Mouse (Mus musculus) stomach, embryonic 14.5 days (tissue): Measurements from ENCODE around the gene Fhit. TPM values are rescaled to one million over a fixed set of nuclear protein-coding genes. Genes with fewer than 3 reads are reported as not detected.

ENCODE experiments used
- ATAC-seq: fragments of 200-750 bp; cut with Nextera tagmentation; 2 replicates; pipeline ENCODE4 v1.8.0; 2017; ENCODE audit warnings: low read depth, moderate TSS enrichment; ENCODE audit not compliant: insufficient number of reproducible peaks, insufficient read depth, low FRiP score
- H3K27ac ChIP-seq: fragments of 300-500 bp; sonication (generic); 2 replicates; pipeline ENCODE4 v1.5.1; 2014; ENCODE audit warnings: mild to moderate bottlenecking, low read length, moderate library complexity, mixed read lengths
- H3K27me3 ChIP-seq: fragments of 300-500 bp; sonication (generic); 2 replicates; pipeline ENCODE4 v1.6.1; 2014; ENCODE audit warnings: low read length, control low read depth, mixed read lengths; ENCODE audit not compliant: control insufficient read depth, insufficient read depth
- H3K36me3 ChIP-seq: fragments of 300-500 bp; sonication (generic); 2 replicates; pipeline ENCODE4 v1.6.1; 2014; ENCODE audit warnings: mild to moderate bottlenecking, control low read depth, low read length, moderate library complexity, mixed read lengths; ENCODE audit not compliant: control insufficient read depth, insufficient read depth
- H3K4me1 ChIP-seq: fragments of 300-500 bp; sonication (generic); 2 replicates; pipeline ENCODE4 v1.6.1; 2014; ENCODE audit warnings: low read length, control low read depth, mixed read lengths; ENCODE audit not compliant: control insufficient read depth, insufficient read depth
- H3K4me2 ChIP-seq: fragments of 300-500 bp; sonication (generic); replicated peaks from 2 replicates; pipeline ENCODE4 v1.6.1; 2014; ENCODE audit warnings: low read depth, low read length, control low read depth
- H3K4me3 ChIP-seq: fragments of 300-500 bp; sonication (generic); 2 replicates; pipeline ENCODE4 v1.5.1; 2014; ENCODE audit warnings: low read depth, low read length, control low read depth
- H3K9ac ChIP-seq: fragments of 300-500 bp; sonication (generic); replicated peaks from 2 replicates; pipeline ENCODE4 v1.6.1; 2014; ENCODE audit warnings: low read depth, mild to moderate bottlenecking, control low read depth, low read length, moderate library complexity, mixed read lengths
- H3K9me3 ChIP-seq: fragments of 300-500 bp; sonication (generic); 2 replicates; pipeline ENCODE4 v1.6.1; 2016; ENCODE audit warnings: low read depth, low read length, control low read depth; ENCODE audit not compliant: control insufficient read depth
- WGBS: fragments of 180-500 bp; shearing (Covaris S2); extraction: QIAGEN DNeasy Blood & Tissue Kit; methylation state at CpG from one replicate; pipeline ENCODE4 v1.1.7; 2014; 5-methylcytosine and 5-hydroxymethylcytosine counted together
- polyA plus RNA-seq: library from polyadenylated mRNA; unstranded; fragments of >200 nt; fragmentation: Nextera tagmentation; extraction: Ambion mirVana; gene quantifications from 2 replicates; pipeline ENCODE4 v1.2.1, GENCODE M21; 2014

Gene Fhit
- polyA plus RNA-seq, 1 experiment from 2014 or later: 10.3 TPM

GRCm38 (mm10) chr14:9623219-9624043 is 1538.4 kb downstream of the Fhit start:
- ATAC-seq: no peak
- no peak overlapping the region for H3K4me2 ChIP-seq
- no peaks in the 10 kb centered on the region for H3K27me3 ChIP-seq
- H3K4me3 ChIP-seq: no peak overlapping the region
- no peaks in the 10 kb centered on the region for H3K4me1 ChIP-seq
- no peak overlapping the region for H3K9ac ChIP-seq
- no peak overlapping the region for H3K27ac ChIP-seq
- WGBS: 63% methylated on average over 6 of the region's 6 CpGs
- H3K9me3 ChIP-seq: no peaks in the 10 kb centered on the region
- no peaks in the 10 kb centered on the region for H3K36me3 ChIP-seq

- Histone ChIP-seq H3K4me1 (no peaks in the 10 kb centered on the region), H3K36me3 (no peaks in the 10 kb centered on the region), H3K4me3 (no peak overlapping the region), H3K27me3 (no peaks in the 10 kb centered on the region; the same call in 1 of the 2 replicates), H3K9me3 (no peaks in the 10 kb centered on the region), H3K4me2 (no peak overlapping the region), H3K9ac (no peak overlapping the region), H3K27ac (no peak overlapping the region)
- no peak for ATAC-seq
- WGBS: 35% methylated on average over 3 of the region's 3 CpGs
Observed at GRCm38 (mm10) chr14:9620902-9621540, 1540.8 kb downstream of the Fhit start.

- H3K4me3 ChIP-seq: no peak overlapping the region
- H3K27ac ChIP-seq: no peak overlapping the region
- H3K9ac ChIP-seq: no peak overlapping the region
- H3K36me3 ChIP-seq: no peaks in the 10 kb centered on the region
- H3K4me1 ChIP-seq: no peaks in the 10 kb centered on the region
- H3K4me2 ChIP-seq: no peak overlapping the region
- no peaks in the 10 kb centered on the region; the same call in 1 of the 2 replicates for H3K27me3 ChIP-seq
- no peak for ATAC-seq
- H3K9me3 ChIP-seq: no peaks in the 10 kb centered on the region
- 45% methylated on average over 1 of the region's 1 CpGs for WGBS
Observed at GRCm38 (mm10) chr14:9619840-9620239, 1542.0 kb downstream of the Fhit start.

GRCm38 (mm10) chr14:9613126-9613525 is 1548.7 kb downstream of the Fhit start:
- Histone ChIP-seq H3K4me3 (no peak overlapping the region), H3K4me1 (no peaks in the 10 kb centered on the region), H3K27me3 (no peaks in the 10 kb centered on the region; the same call in 1 of the 2 replicates), H3K36me3 (no peaks in the 10 kb centered on the region), H3K4me2 (no peak overlapping the region), H3K27ac (no peak overlapping the region), H3K9me3 (no peaks in the 10 kb centered on the region), H3K9ac (no peak overlapping the region)
- ATAC-seq: no peak
- WGBS: 91% methylated on average over 3 of the region's 3 CpGs

- Histone ChIP-seq H3K27me3 (no peaks in the 10 kb centered on the region), H3K36me3 (no peaks in the 10 kb centered on the region), H3K9ac (no peak overlapping the region), H3K27ac (no peak overlapping the region), H3K4me1 (no peaks in the 10 kb centered on the region), H3K4me3 (no peak overlapping the region), H3K4me2 (no peak overlapping the region), H3K9me3 (no peaks in the 10 kb centered on the region)
- ATAC-seq: no peak
- WGBS: 83% methylated on average over 7 of the region's 7 CpGs
Observed at GRCm38 (mm10) chr14:9609120-9609519, 1552.7 kb downstream of the Fhit start.

GRCm38 (mm10) chr14:9606584-9607377 is 1555.1 kb downstream of the Fhit start:
- no peaks in the 10 kb centered on the region for H3K36me3 ChIP-seq
- no peak overlapping the region for H3K4me3 ChIP-seq
- H3K4me2 ChIP-seq: no peak overlapping the region
- H3K27me3 ChIP-seq: no peaks in the 10 kb centered on the region
- 0 out of 2 replicates have a peak, but pooled peaks have one; percentile 46 for ATAC-seq
- H3K4me1 ChIP-seq: no peaks in the 10 kb centered on the region
- H3K9ac ChIP-seq: no peak overlapping the region
- H3K9me3 ChIP-seq: no peaks in the 10 kb centered on the region
- no peak overlapping the region for H3K27ac ChIP-seq
- 54% methylated on average over 12 of the region's 12 CpGs for WGBS

GRCm38 (mm10) chr14:9600271-9600670 is 1561.6 kb downstream of the Fhit start:
- Histone ChIP-seq H3K36me3 (no peaks in the 10 kb centered on the region), H3K4me3 (no peak overlapping the region), H3K4me1 (no peaks in the 10 kb centered on the region), H3K9ac (no peak overlapping the region), H3K27me3 (no peaks in the 10 kb centered on the region), H3K4me2 (no peak overlapping the region), H3K9me3 (no peaks in the 10 kb centered on the region), H3K27ac (no peak overlapping the region)
- no peak for ATAC-seq

- ATAC-seq: no peak
- 51% methylated on average over 5 of the region's 5 CpGs for WGBS
Observed at GRCm38 (mm10) chr14:9597460-9597977, 1564.3 kb downstream of the Fhit start.

More at GRCm38 (mm10) chr14:9597460-9597977, 1564.3 kb downstream of the Fhit start:
- Histone ChIP-seq H3K9ac (no peak overlapping the region), H3K36me3 (no peaks in the 10 kb centered on the region), H3K27me3 (no peaks in the 10 kb centered on the region), H3K4me2 (no peak overlapping the region), H3K9me3 (no peaks in the 10 kb centered on the region), H3K27ac (no peak overlapping the region), H3K4me1 (no peaks in the 10 kb centered on the region), H3K4me3 (no peak overlapping the region)
